Mouse (Mus musculus) embryonic facial prominence, embryonic 14.5 days (tissue): ENCODE results near the gene Thrb. TPM values are rescaled to one million over a fixed set of nuclear protein-coding genes. Genes with fewer than 3 reads are reported as not detected.

Experiments used
- ATAC-seq: fragments of 200-750 bp; cut with Nextera tagmentation; 2 replicates; pipeline ENCODE4 v1.8.0; 2017; ENCODE audit warnings: low read depth, moderate number of reproducible peaks, moderate TSS enrichment
- DNase-seq: peaks from one replicate; pipeline ENCODE4 v3.0.0-alpha.2; 2015; ENCODE audit warnings: low spot score
- H3K27ac ChIP-seq: fragments of 300-500 bp; sonication (generic); replicated peaks from 2 replicates; pipeline ENCODE4 v1.5.1; 2014; ENCODE audit warnings: low read depth, mild to moderate bottlenecking, low read length, moderate library complexity
- H3K27me3 ChIP-seq: fragments of 300-500 bp; sonication (generic); replicated peaks from 2 replicates; pipeline ENCODE4 v1.6.1; 2014; ENCODE audit warnings: low read length; ENCODE audit not compliant: control insufficient read depth, insufficient read depth
- H3K36me3 ChIP-seq: fragments of 300-500 bp; sonication (generic); 2 replicates; pipeline ENCODE4 v1.6.1; 2014; ENCODE audit warnings: low read length, mixed read lengths; ENCODE audit not compliant: control insufficient read depth, insufficient read depth
- H3K4me1 ChIP-seq: fragments of 300-500 bp; sonication (generic); 2 replicates; pipeline ENCODE4 v1.6.1; 2014; ENCODE audit warnings: antibody characterized with exemption, low read length; ENCODE audit not compliant: control insufficient read depth, insufficient read depth
- H3K4me2 ChIP-seq: fragments of 300-500 bp; sonication (generic); 2 replicates; pipeline ENCODE4 v1.6.1; 2014; ENCODE audit warnings: low read depth, mild to moderate bottlenecking, low read length, moderate library complexity, mixed read lengths
- H3K4me3 ChIP-seq: fragments of 300-500 bp; sonication (generic); 2 replicates; pipeline ENCODE4 v1.5.1; 2014; ENCODE audit warnings: low read depth, mild to moderate bottlenecking, low read length
- H3K9ac ChIP-seq: fragments of 300-500 bp; sonication (generic); 2 replicates; pipeline ENCODE4 v1.6.1; 2014; ENCODE audit warnings: low read depth, mild to moderate bottlenecking, low read length, moderate library complexity, mixed read lengths
- H3K9me3 ChIP-seq: fragments of 300-500 bp; sonication (generic); 2 replicates; pipeline ENCODE4 v1.6.1; 2016; ENCODE audit warnings: low read length; ENCODE audit not compliant: control insufficient read depth
- WGBS: fragments of 180-500 bp; shearing (Covaris S2); extraction: QIAGEN DNeasy Blood & Tissue Kit; methylation state at CpG from one replicate; pipeline ENCODE4 v1.1.7; 2014; 5-methylcytosine and 5-hydroxymethylcytosine counted together
- polyA plus RNA-seq: library from polyadenylated mRNA; unstranded; fragments of >200 nt; fragmentation: Nextera tagmentation; extraction: Ambion mirVana; gene quantifications from 2 replicates; pipeline ENCODE4 v1.2.1, GENCODE M21; 2014

Gene Thrb
- polyA plus RNA-seq = 3.3 and 3.5 TPM in 2 replicates

- H3K27ac ChIP-seq = no peak within 1 kb of the TSS
- peak within 1 kb of the TSS; percentile 65 for H3K4me3 ChIP-seq
- ATAC-seq (peak; percentile 31; the same call in 1 of the 2 replicates), DNase-seq (no peak)
- H3K36me3 ChIP-seq = no peaks in the 10 kb centered on the region
- peaks cover 20% of the 10 kb centered on the region for H3K27me3 ChIP-seq
- peaks cover 8% of the 10 kb centered on the region; the same call in 1 of the 2 replicates for H3K4me1 ChIP-seq
- 3% methylated on average over 17 of the region's 23 CpGs for WGBS
- peak within 1 kb of the TSS; percentile 98 for H3K4me2 ChIP-seq
- peak within 1 kb of the TSS; percentile 64 for H3K9ac ChIP-seq
- no peaks in the 10 kb centered on the region for H3K9me3 ChIP-seq
Observed at GRCm38 (mm10) chr14:17659686-17660328, at the start of gene Thrb. Thrb (plus strand) TSS chr14:17660261.

GRCm38 (mm10) chr14:17621671-17622070, 38.4 kb upstream of the Thrb start:
- no peak overlapping the region for H3K4me3 ChIP-seq
- no peak overlapping the region for H3K9ac ChIP-seq
- H3K27ac ChIP-seq = no peak overlapping the region
- no peak overlapping the region for H3K4me2 ChIP-seq
- H3K4me1 ChIP-seq = no peaks in the 10 kb centered on the region
- H3K27me3 ChIP-seq = no peaks in the 10 kb centered on the region
- no peak for ATAC-seq
- 65% methylated on average over 3 of the region's 3 CpGs for WGBS
- no peaks in the 10 kb centered on the region for H3K36me3 ChIP-seq
- no peaks in the 10 kb centered on the region for H3K9me3 ChIP-seq
- DNase-seq = peak; percentile 35

DNA sequence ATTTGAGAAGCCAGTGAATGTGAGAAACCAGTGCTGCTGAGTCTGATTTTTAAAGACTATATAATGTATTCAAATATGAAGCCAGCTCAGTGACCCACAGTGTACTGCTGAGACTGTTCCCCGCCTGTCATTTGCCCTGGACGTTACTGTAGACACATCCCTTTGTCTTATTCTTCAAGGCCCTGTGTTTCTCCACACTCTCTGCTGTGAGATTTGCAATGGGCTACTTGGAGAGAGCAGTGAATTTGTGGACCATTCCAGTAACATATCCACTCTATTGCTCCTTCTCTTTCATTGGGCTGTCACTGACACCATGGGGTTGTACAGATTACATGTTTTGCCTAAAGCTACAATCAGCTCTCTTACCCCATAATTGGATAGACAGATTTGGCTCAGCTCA, 36.1 kb upstream of the Thrb start:
- H3K36me3 ChIP-seq = no peaks in the 10 kb centered on the region
- H3K9ac ChIP-seq = no peak overlapping the region
- H3K27ac ChIP-seq = no peak overlapping the region
- no peaks in the 10 kb centered on the region for H3K27me3 ChIP-seq
- no peaks in the 10 kb centered on the region for H3K4me1 ChIP-seq
- no peaks in the 10 kb centered on the region for H3K9me3 ChIP-seq
- WGBS = 60% methylated on average over 2 of the region's 2 CpGs
- H3K4me3 ChIP-seq = no peak overlapping the region
- DNase-seq (no peak), ATAC-seq (no peak)
- H3K4me2 ChIP-seq = no peak overlapping the region

DNA sequence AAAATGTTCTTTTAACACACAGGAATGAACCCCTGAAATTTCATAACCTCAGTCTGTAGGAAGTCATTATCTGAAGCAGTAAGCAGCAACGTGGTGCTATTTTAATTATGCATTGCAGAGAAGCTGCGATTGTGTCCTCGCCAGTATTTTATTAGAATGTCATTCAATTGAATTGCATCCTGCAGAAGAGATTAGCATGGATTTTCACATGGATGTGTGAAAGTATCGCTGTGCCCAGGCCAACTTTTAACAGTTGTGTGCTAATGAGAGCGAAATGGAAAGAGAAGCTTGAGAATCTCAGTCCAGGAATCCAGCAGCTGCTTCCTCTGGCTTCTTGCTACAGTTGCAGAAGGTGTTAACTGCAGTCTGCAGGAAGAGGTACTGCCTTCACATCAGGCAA, 30.8 kb upstream of the Thrb start:
- Histone ChIP-seq H3K27me3 (no peaks in the 10 kb centered on the region), H3K9me3 (no peaks in the 10 kb centered on the region), H3K4me2 (no peak overlapping the region), H3K4me1 (no peaks in the 10 kb centered on the region), H3K9ac (no peak overlapping the region), H3K4me3 (no peak overlapping the region), H3K27ac (no peak overlapping the region), H3K36me3 (no peaks in the 10 kb centered on the region)
- no peak for DNase-seq
- 66% methylated on average over 5 of the region's 5 CpGs for WGBS
- ATAC-seq = no peak

DNA sequence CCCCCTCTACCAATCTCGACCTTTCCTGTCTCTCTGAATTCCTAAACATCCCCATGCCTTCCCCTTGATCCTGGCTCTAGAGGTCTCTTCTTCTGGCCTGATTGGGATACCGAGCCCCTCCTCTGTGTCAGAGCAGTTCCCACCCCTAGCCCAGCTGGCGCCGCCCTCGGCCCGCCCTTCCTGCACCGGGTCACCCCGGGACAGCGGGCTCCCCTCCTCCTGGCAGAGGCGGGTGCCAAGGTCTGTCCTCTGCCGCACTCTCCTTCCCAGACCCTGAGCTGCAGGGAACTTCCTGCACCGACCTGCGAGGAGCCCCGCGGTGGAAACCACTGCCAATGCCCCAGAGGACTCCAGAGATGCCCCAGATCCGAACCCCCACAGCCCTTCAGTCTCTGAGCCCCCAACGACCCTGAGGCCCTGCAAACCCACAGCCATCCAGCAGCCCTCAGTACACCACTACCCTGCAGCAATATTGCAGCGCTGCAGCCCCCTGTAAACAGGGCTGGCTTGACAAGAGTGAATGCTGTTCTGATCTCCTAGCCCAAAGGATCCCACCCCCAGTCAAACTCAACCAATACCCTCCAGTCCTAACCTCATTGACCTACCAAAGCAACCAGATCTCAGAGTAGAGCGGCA, 27.1 kb upstream of the Thrb start:
- no peaks in the 10 kb centered on the region for H3K4me1 ChIP-seq
- H3K9ac ChIP-seq = no peak overlapping the region
- H3K4me2 ChIP-seq = peak overlapping the region; percentile 47
- ATAC-seq (peak; percentile 89), DNase-seq (no peak)
- no peaks in the 10 kb centered on the region for H3K36me3 ChIP-seq
- H3K9me3 ChIP-seq = no peaks in the 10 kb centered on the region
- no peaks in the 10 kb centered on the region for H3K27me3 ChIP-seq
- 6% methylated on average over 19 of the region's 19 CpGs for WGBS
- H3K27ac ChIP-seq = no peak overlapping the region
- peak overlapping the region; percentile 5; the same call in 1 of the 2 replicates for H3K4me3 ChIP-seq

GRCm38 (mm10) chr14:17636971-17637370, 23.1 kb upstream of the Thrb start:
- no peaks in the 10 kb centered on the region for H3K9me3 ChIP-seq
- 66% methylated on average over 3 of the region's 3 CpGs for WGBS
- H3K36me3 ChIP-seq = no peaks in the 10 kb centered on the region
- H3K27me3 ChIP-seq = no peaks in the 10 kb centered on the region
- no peaks in the 10 kb centered on the region for H3K4me1 ChIP-seq
- DNase-seq (no peak), ATAC-seq (no peak)
- no peak overlapping the region for H3K27ac ChIP-seq
- no peak overlapping the region for H3K4me2 ChIP-seq
- no peak overlapping the region for H3K9ac ChIP-seq
- no peak overlapping the region for H3K4me3 ChIP-seq

DNA sequence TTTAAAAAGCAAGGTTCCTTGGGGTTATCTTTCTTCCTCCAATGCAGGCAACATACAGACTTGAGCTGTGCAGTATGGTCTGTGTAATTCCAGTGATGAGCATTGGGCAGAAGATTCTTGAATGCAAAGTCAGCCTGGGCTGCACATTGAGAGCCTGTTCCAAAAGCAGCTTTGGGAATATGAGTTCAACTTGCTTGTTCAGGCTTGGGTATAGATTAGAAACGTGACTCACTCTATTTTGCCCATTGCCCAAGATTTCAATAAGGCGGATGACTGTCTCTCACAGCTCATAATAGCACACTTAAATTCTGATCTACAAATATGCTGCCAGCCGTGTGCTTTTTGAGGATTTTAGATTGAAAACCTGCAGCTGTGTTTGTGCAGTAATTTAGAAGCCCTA, 18.3 kb upstream of the Thrb start:
- 51% methylated on average over 3 of the region's 3 CpGs for WGBS
- H3K4me1 ChIP-seq = no peaks in the 10 kb centered on the region
- no peak for ATAC-seq
- H3K4me2 ChIP-seq = no peak overlapping the region
- no peaks in the 10 kb centered on the region for H3K36me3 ChIP-seq
- H3K9me3 ChIP-seq = no peaks in the 10 kb centered on the region
- no peaks in the 10 kb centered on the region for H3K27me3 ChIP-seq
- H3K9ac ChIP-seq = no peak overlapping the region
- H3K4me3 ChIP-seq = no peak overlapping the region
- H3K27ac ChIP-seq = no peak overlapping the region
- no peak for DNase-seq

GRCm38 (mm10) chr14:17655084-17655483, 5.0 kb upstream of the Thrb start:
- H3K27ac ChIP-seq = no peak overlapping the region
- H3K4me2 ChIP-seq = no peak overlapping the region
- no peaks in the 10 kb centered on the region; the same call in 1 of the 2 replicates for H3K27me3 ChIP-seq
- no peaks in the 10 kb centered on the region for H3K9me3 ChIP-seq
- ATAC-seq (no peak), DNase-seq (no peak)
- H3K4me3 ChIP-seq = no peak overlapping the region
- H3K9ac ChIP-seq = no peak overlapping the region
- H3K36me3 ChIP-seq = no peaks in the 10 kb centered on the region
- peaks cover 8% of the 10 kb centered on the region; the same call in 1 of the 2 replicates for H3K4me1 ChIP-seq
- 75% methylated on average over 5 of the region's 5 CpGs for WGBS

DNA sequence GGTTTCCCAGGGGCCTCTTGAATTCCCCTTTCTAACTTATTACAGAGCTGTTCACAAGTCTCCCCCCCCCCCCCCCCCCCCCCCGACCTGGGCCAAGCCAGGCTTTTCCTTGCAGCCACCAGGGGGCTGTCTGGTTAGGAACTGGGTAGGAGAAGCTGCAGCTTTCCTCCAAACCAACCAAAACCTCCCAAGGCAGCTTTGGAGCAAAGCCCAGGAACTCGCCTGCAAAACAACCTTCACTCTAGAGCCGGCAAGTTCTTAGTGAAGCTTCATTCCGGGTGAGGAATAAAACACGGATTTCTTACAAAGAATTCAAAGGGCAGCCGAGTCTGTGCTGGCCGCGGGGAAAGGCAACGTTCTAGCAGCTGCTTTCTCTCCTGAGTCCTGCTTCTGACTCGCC, 1.0 kb upstream of the Thrb start:
- Histone ChIP-seq H3K27ac (no peak overlapping the region), H3K9ac (no peak overlapping the region), H3K4me3 (peak overlapping the region; percentile 65), H3K9me3 (no peaks in the 10 kb centered on the region), H3K36me3 (no peaks in the 10 kb centered on the region), H3K4me2 (peak overlapping the region; percentile 98), H3K4me1 (peaks cover 8% of the 10 kb centered on the region; the same call in 1 of the 2 replicates), H3K27me3 (peaks cover 20% of the 10 kb centered on the region)
- DNase-seq (peak; percentile 96), ATAC-seq (peak; percentile 81)
- 0% methylated on average over 9 of the region's 10 CpGs for WGBS
